Mouse (Mus musculus): ENCODE results near the gene Magi1. TPM values are rescaled to one million over a fixed set of nuclear protein-coding genes. Genes with fewer than 3 reads are reported as not detected.

Gene Magi1
- total and polyA plus RNA-seq, 3 experiments = not detected

- H3K9ac ChIP-seq (ENCODE audit: control insufficient read depth, low read depth, low read length, poor library complexity, severe bottlenecking) = no peak overlapping the region
- H3K4me1 ChIP-seq (ENCODE audit: control insufficient read depth in 1 of 2, insufficient read depth in 2 of 2, low read length in 2 of 2) = no peaks in the 10 kb centered on the region
- H3K36me3 ChIP-seq (ENCODE audit: control insufficient read depth in 1 of 2, insufficient read depth in 2 of 2, low read length in 2 of 2) = no peaks in the 10 kb centered on the region
- DNase-seq (ENCODE audit: low read depth, low spot score) = no peak
- no peaks in the 10 kb centered on the region for H3K27me3 ChIP-seq (ENCODE audit: control insufficient read depth in 1 of 2, insufficient read depth in 2 of 2, low read length in 2 of 2)
- no peak overlapping the region for H3K4me3 ChIP-seq (ENCODE audit: control insufficient read depth in 1 of 2, insufficient read depth in 1 of 2, low read depth in 2 of 2, low read length in 2 of 2)
- no peak for TF ChIP-seq MYC (IDR thresholded peaks at IDR 0.05; ENCODE audit: low read depth, low read length)
- TF ChIP-seq MAX (IDR thresholded peaks at IDR 0.05; ENCODE audit: low read length) = no peak
- TF ChIP-seq TAL1 (IDR thresholded peaks at IDR 0.05; ENCODE audit: low read length) = no peak
- no peak for TF ChIP-seq USF2 (IDR thresholded peaks at IDR 0.05; ENCODE audit: borderline replicate concordance in 1 of 2, insufficient read depth in 1 of 2, low read depth in 1 of 2, low read length in 2 of 2)
- TF ChIP-seq MXI1 (IDR thresholded peaks at IDR 0.05; ENCODE audit: low read depth, low read length) = no peak
- no peak for TF ChIP-seq RAD21 (IDR thresholded peaks at IDR 0.05; ENCODE audit: low read depth, low read length)
- TF ChIP-seq NELFE (IDR thresholded peaks at IDR 0.05; ENCODE audit: low read depth, low read length) = no peak
- TF ChIP-seq NRF1 (IDR thresholded peaks at IDR 0.05; ENCODE audit: insufficient read depth, low read depth, low read length, poor library complexity, severe bottlenecking) = no peak
- TF ChIP-seq E2F4 (IDR thresholded peaks at IDR 0.05; ENCODE audit: borderline replicate concordance, low read depth, low read length) = no peak
- TF ChIP-seq JUND (IDR thresholded peaks at IDR 0.05; ENCODE audit: low read depth, low read length) = no peak
- TF ChIP-seq ZKSCAN1 (IDR thresholded peaks at IDR 0.05; ENCODE audit: low read depth, low read length) = no peak
- TF ChIP-seq BHLHE40 (IDR thresholded peaks at IDR 0.05; ENCODE audit: borderline replicate concordance, low read depth, low read length) = no peak
- no peak for TF ChIP-seq HCFC1 (IDR thresholded peaks at IDR 0.05; ENCODE audit: low read depth, low read length)
- TF ChIP-seq TBP (IDR thresholded peaks at IDR 0.05; ENCODE audit: low read depth, low read length) = no peak
- no peaks in the 10 kb centered on the region for H3K9me3 ChIP-seq (replicated peaks; ENCODE audit: insufficient read depth, low read length)
- H3K79me2 ChIP-seq (ENCODE audit: control insufficient read depth, insufficient read depth, low read length, poor library complexity) = no peaks in the 10 kb centered on the region
- no peak overlapping the region for H3K27ac ChIP-seq (ENCODE audit: control insufficient read depth, low read depth, low read length)
These were observed 386.2 kb downstream of the Magi1 start for GRCm38 (mm10) chr6:93897512-93897911.

- DNase-seq (ENCODE audit: low read depth, low spot score) = no peak
- no peaks in the 10 kb centered on the region for H3K4me1 ChIP-seq (ENCODE audit: control insufficient read depth in 1 of 2, insufficient read depth in 2 of 2, low read length in 2 of 2)
- H3K9me3 ChIP-seq (replicated peaks; ENCODE audit: insufficient read depth, low read length) = no peaks in the 10 kb centered on the region
- no peak overlapping the region for H3K9ac ChIP-seq (ENCODE audit: control insufficient read depth, low read depth, low read length, poor library complexity, severe bottlenecking)
- H3K36me3 ChIP-seq (ENCODE audit: control insufficient read depth in 1 of 2, insufficient read depth in 2 of 2, low read length in 2 of 2) = no peaks in the 10 kb centered on the region
- H3K27ac ChIP-seq (ENCODE audit: control insufficient read depth, low read depth, low read length) = no peak overlapping the region
- no peaks in the 10 kb centered on the region for H3K79me2 ChIP-seq (ENCODE audit: control insufficient read depth, insufficient read depth, low read length, poor library complexity)
- no peaks in the 10 kb centered on the region for H3K27me3 ChIP-seq (ENCODE audit: control insufficient read depth in 1 of 2, insufficient read depth in 2 of 2, low read length in 2 of 2)
- no peak overlapping the region for H3K4me3 ChIP-seq (ENCODE audit: control insufficient read depth in 1 of 2, insufficient read depth in 1 of 2, low read depth in 2 of 2, low read length in 2 of 2)
- no peak for TF ChIP-seq JUND (IDR thresholded peaks at IDR 0.05; ENCODE audit: low read depth, low read length)
- TF ChIP-seq MXI1 (IDR thresholded peaks at IDR 0.05; ENCODE audit: low read depth, low read length) = no peak
- no peak for TF ChIP-seq GABPA (IDR thresholded peaks at IDR 0.05; ENCODE audit: low read depth, low read length)
- no peak for TF ChIP-seq POLR2AphosphoS5 (IDR thresholded peaks at IDR 0.05; ENCODE audit: borderline replicate concordance, low read depth, low read length)
- TF ChIP-seq NELFE (IDR thresholded peaks at IDR 0.05; ENCODE audit: low read depth, low read length) = no peak
- TF ChIP-seq CHD2 (IDR thresholded peaks at IDR 0.05; ENCODE audit: low read length) = no peak
- no peak for TF ChIP-seq MYB (IDR thresholded peaks at IDR 0.05; ENCODE audit: low read depth, low read length)
- no peak for TF ChIP-seq CTCF (IDR thresholded peaks at IDR 0.05 in 2 of 3, conservative IDR thresholded peaks at IDR 0.05 in 1 of 3; ENCODE audit: control insufficient read depth in 1 of 3, insufficient read depth in 1 of 3, low read depth in 2 of 3, low read length in 3 of 3, poor library complexity in 1 of 3, severe bottlenecking in 1 of 3)
- TF ChIP-seq MAFK (IDR thresholded peaks at IDR 0.05; ENCODE audit: borderline replicate concordance, low read depth, low read length) = no peak
- no peak for TF ChIP-seq NRF1 (IDR thresholded peaks at IDR 0.05; ENCODE audit: insufficient read depth, low read depth, low read length, poor library complexity, severe bottlenecking)
- no peak for TF ChIP-seq ZNF384 (IDR thresholded peaks at IDR 0.05; ENCODE audit: low read depth, low read length)
- TF ChIP-seq MAX (IDR thresholded peaks at IDR 0.05; ENCODE audit: low read length) = no peak
- TF ChIP-seq BHLHE40 (IDR thresholded peaks at IDR 0.05; ENCODE audit: borderline replicate concordance, low read depth, low read length) = no peak
- TF ChIP-seq ZMIZ1 (IDR thresholded peaks at IDR 0.05; ENCODE audit: low read depth, low read length) = no peak
These were observed 388.0 kb downstream of the Magi1 start for GRCm38 (mm10) chr6:93895721-93896120.

Measured in MEL (cell line).